Mouse (Mus musculus) testis, adult 2 months (tissue): Measurements from ENCODE around the gene Fas.

Experiments used
- CTCF ChIP-seq: fragments of 200-500 bp; IDR thresholded peaks from 2 replicates; pipeline ENCODE4 v1.5.1; 2012; ENCODE audit warnings: low read depth, mild to moderate bottlenecking, inconsistent platforms, low read length, moderate library complexity; ENCODE audit not compliant: control insufficient read depth, insufficient read depth, insufficient replicate concordance
- POLR2A ChIP-seq: fragments of 200-500 bp; IDR thresholded peaks from 2 replicates; pipeline ENCODE4 v1.6.1; 2012; ENCODE audit warnings: low read depth, mild to moderate bottlenecking, inconsistent platforms, low read length, moderate library complexity; ENCODE audit not compliant: control insufficient read depth

GRCm38 (mm10) chr19:34256936-34257335 lies 33.5 kb upstream of the Fas start:
- TF ChIP-seq POLR2A (no peak), CTCF (no peak)
